Mouse (Mus musculus) testis, adult 2 months (tissue): ENCODE results near the gene Crim1.

Experiments used
- CTCF ChIP-seq: fragments of 200-500 bp; IDR thresholded peaks from 2 replicates; pipeline ENCODE4 v1.5.1; 2012; ENCODE audit warnings: low read depth, mild to moderate bottlenecking, inconsistent platforms, low read length, moderate library complexity; ENCODE audit not compliant: control insufficient read depth, insufficient read depth, insufficient replicate concordance
- POLR2A ChIP-seq: fragments of 200-500 bp; IDR thresholded peaks from 2 replicates; pipeline ENCODE4 v1.6.1; 2012; ENCODE audit warnings: low read depth, mild to moderate bottlenecking, inconsistent platforms, low read length, moderate library complexity; ENCODE audit not compliant: control insufficient read depth

DNA sequence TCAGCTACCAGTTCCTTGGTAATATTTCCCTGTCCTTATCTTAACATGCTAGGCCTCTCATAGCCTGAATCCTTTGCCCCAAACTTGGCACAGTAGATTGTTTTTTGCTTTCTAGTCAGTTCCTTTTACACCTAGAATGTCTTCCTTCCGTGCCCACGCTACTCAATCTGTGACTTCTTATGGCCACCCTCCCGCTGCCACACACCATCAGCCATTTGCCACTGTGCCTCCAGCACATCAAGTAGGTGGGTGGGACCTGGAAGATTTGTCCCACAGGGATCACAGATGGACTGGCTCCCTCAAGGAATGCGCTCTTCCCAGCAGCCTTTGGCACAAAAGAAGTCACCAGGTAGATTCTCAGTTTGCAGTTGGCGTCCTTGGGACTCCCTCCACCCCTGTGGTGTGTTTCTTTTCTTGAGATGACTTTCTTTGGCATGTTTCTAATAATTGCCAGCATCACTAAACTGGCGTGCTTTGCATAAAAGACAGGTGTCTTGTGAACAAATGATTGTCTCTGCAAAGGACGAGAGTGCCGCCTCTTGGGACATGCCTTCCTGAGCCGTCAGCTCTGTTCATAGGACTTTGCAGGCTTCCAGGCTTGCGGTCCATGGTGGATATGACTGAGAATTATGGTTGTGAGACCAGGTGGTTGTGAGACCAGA is 92.9 kb downstream of the Crim1 start:
- TF ChIP-seq POLR2A (no peak), CTCF (no peak)
